Mouse (Mus musculus): ENCODE results near the gene Srsf9. TPM values are rescaled to one million over a fixed set of nuclear protein-coding genes. Genes with fewer than 3 reads are reported as not detected.

Gene Srsf9
- total and polyA plus RNA-seq, 2 experiments from 2014 or later = 41.1 to 67.5 TPM

- 20% methylated on average over 18 of the region's 19 CpGs for WGBS
Measured at GRCm38 (mm10) chr5:115362819-115363714, 36.1 kb downstream of the Srsf9 start.

GRCm38 (mm10) chr5:115364782-115365181, 37.8 kb downstream of the Srsf9 start:
- Histone ChIP-seq H3K4me3 (ENCODE audit: low read depth, low read length) (no peak overlapping the region), H3K36me3 (replicated peaks; ENCODE audit: control insufficient read depth, insufficient read depth, low read length) (no peaks in the 10 kb centered on the region), H3K4me1 (ENCODE audit: control insufficient read depth, insufficient read depth) (no peaks in the 10 kb centered on the region), H3K27me3 (ENCODE audit: control insufficient read depth, insufficient read depth, low read length) (no peaks in the 10 kb centered on the region), H3K9ac (replicated peaks; ENCODE audit: low read depth, low read length) (no peak overlapping the region), H3K4me2 (ENCODE audit: low read depth, low read length) (no peak overlapping the region), H3K27ac (ENCODE audit: low read depth) (no peak overlapping the region), H3K9me3 (replicated peaks; ENCODE audit: control insufficient read depth, low read length) (no peaks in the 10 kb centered on the region)
- TF ChIP-seq EP300 (IDR thresholded peaks at IDR 0.05; ENCODE audit: low read depth) (no peak), CTCF (IDR thresholded peaks at IDR 0.05; ENCODE audit: low read depth) (no peak)
- ATAC-seq (ENCODE audit: insufficient read depth, low read depth) (no peak), DNase-seq (ENCODE audit: low spot score) (no peak)
- 73% methylated on average over 4 of the region's 4 CpGs for WGBS

More at GRCm38 (mm10) chr5:115362819-115363714, 36.1 kb downstream of the Srsf9 start:
- Histone ChIP-seq H3K27me3 (ENCODE audit: control insufficient read depth, insufficient read depth, low read length) (no peaks in the 10 kb centered on the region), H3K27ac (ENCODE audit: low read depth) (no peak overlapping the region), H3K9me3 (replicated peaks; ENCODE audit: control insufficient read depth, low read length) (no peaks in the 10 kb centered on the region), H3K36me3 (replicated peaks; ENCODE audit: control insufficient read depth, insufficient read depth, low read length) (no peaks in the 10 kb centered on the region), H3K4me2 (ENCODE audit: low read depth, low read length) (no peak overlapping the region), H3K4me3 (ENCODE audit: low read depth, low read length) (no peak overlapping the region), H3K9ac (replicated peaks; ENCODE audit: low read depth, low read length) (no peak overlapping the region), H3K4me1 (ENCODE audit: control insufficient read depth, insufficient read depth) (no peaks in the 10 kb centered on the region)
- ATAC-seq (ENCODE audit: insufficient read depth, low read depth) = no peak
- TF ChIP-seq EP300 (IDR thresholded peaks at IDR 0.05; ENCODE audit: low read depth) (no peak), CTCF (IDR thresholded peaks at IDR 0.05; ENCODE audit: low read depth) (no peak)
- DNase-seq (ENCODE audit: low spot score) = no peak

GRCm38 (mm10) chr5:115371736-115372135, 44.8 kb downstream of the Srsf9 start:
- H3K27me3 ChIP-seq (ENCODE audit: control insufficient read depth, insufficient read depth, low read length) = peaks cover 7% of the 10 kb centered on the region; the same call in 1 of the 2 replicates
- DNase-seq (ENCODE audit: low spot score) (no peak), ATAC-seq (ENCODE audit: insufficient read depth, low read depth) (no peak)
- no peaks in the 10 kb centered on the region for H3K4me1 ChIP-seq (ENCODE audit: control insufficient read depth, insufficient read depth)
- H3K36me3 ChIP-seq (replicated peaks; ENCODE audit: control insufficient read depth, insufficient read depth, low read length) = no peaks in the 10 kb centered on the region
- WGBS = 40% methylated on average over 9 of the region's 9 CpGs
- TF ChIP-seq EP300 (IDR thresholded peaks at IDR 0.05; ENCODE audit: low read depth) (no peak), CTCF (IDR thresholded peaks at IDR 0.05; ENCODE audit: low read depth) (no peak)
- no peak overlapping the region for H3K9ac ChIP-seq (replicated peaks; ENCODE audit: low read depth, low read length)
- no peak overlapping the region for H3K4me2 ChIP-seq (ENCODE audit: low read depth, low read length)
- no peak overlapping the region for H3K4me3 ChIP-seq (ENCODE audit: low read depth, low read length)
- H3K27ac ChIP-seq (ENCODE audit: low read depth) = no peak overlapping the region
- H3K9me3 ChIP-seq (replicated peaks; ENCODE audit: control insufficient read depth, low read length) = no peaks in the 10 kb centered on the region

GRCm38 (mm10) chr5:115373441-115374203, 46.6 kb downstream of the Srsf9 start:
- TF ChIP-seq CTCF (IDR thresholded peaks at IDR 0.05; ENCODE audit: low read depth) (no peak), EP300 (IDR thresholded peaks at IDR 0.05; ENCODE audit: low read depth) (no peak)
- DNase-seq (ENCODE audit: low spot score) (no peak), ATAC-seq (ENCODE audit: insufficient read depth, low read depth) (no peak)
- H3K4me1 ChIP-seq (ENCODE audit: control insufficient read depth, insufficient read depth) = no peaks in the 10 kb centered on the region
- peaks cover 7% of the 10 kb centered on the region; the same call in 1 of the 2 replicates for H3K27me3 ChIP-seq (ENCODE audit: control insufficient read depth, insufficient read depth, low read length)
- H3K9me3 ChIP-seq (replicated peaks; ENCODE audit: control insufficient read depth, low read length) = no peaks in the 10 kb centered on the region
- 27% methylated on average over 26 of the region's 26 CpGs for WGBS
- H3K36me3 ChIP-seq (replicated peaks; ENCODE audit: control insufficient read depth, insufficient read depth, low read length) = no peaks in the 10 kb centered on the region
- peak overlapping the region; percentile 56 for H3K4me2 ChIP-seq (ENCODE audit: low read depth, low read length)
- H3K4me3 ChIP-seq (ENCODE audit: low read depth, low read length) = peak overlapping the region; percentile 27
- H3K27ac ChIP-seq (ENCODE audit: low read depth) = no peak overlapping the region
- 0 out of 2 replicates have a peak overlapping the region, but pooled peaks have one; percentile 24 for H3K9ac ChIP-seq (replicated peaks; ENCODE audit: low read depth, low read length)

GRCm38 (mm10) chr5:115374204-115374820, 47.3 kb downstream of the Srsf9 start:
- Histone ChIP-seq H3K9ac (replicated peaks; ENCODE audit: low read depth, low read length) (0 out of 2 replicates have a peak overlapping the region, but pooled peaks have one; percentile 24), H3K9me3 (replicated peaks; ENCODE audit: control insufficient read depth, low read length) (no peaks in the 10 kb centered on the region), H3K4me1 (ENCODE audit: control insufficient read depth, insufficient read depth) (no peaks in the 10 kb centered on the region), H3K4me2 (ENCODE audit: low read depth, low read length) (peak overlapping the region; percentile 56), H3K27ac (ENCODE audit: low read depth) (no peak overlapping the region), H3K27me3 (ENCODE audit: control insufficient read depth, insufficient read depth, low read length) (peaks cover 7% of the 10 kb centered on the region; the same call in 1 of the 2 replicates), H3K4me3 (ENCODE audit: low read depth, low read length) (peak overlapping the region; percentile 27), H3K36me3 (replicated peaks; ENCODE audit: control insufficient read depth, insufficient read depth, low read length) (no peaks in the 10 kb centered on the region)
- DNase-seq (ENCODE audit: low spot score) (no peak), ATAC-seq (ENCODE audit: insufficient read depth, low read depth) (no peak)
- no peak for TF ChIP-seq EP300 (IDR thresholded peaks at IDR 0.05; ENCODE audit: low read depth)
- TF ChIP-seq CTCF (IDR thresholded peaks at IDR 0.05; ENCODE audit: low read depth) = no peak
- 33% methylated on average over 11 of the region's 11 CpGs for WGBS
